Mouse (Mus musculus) yolk sac, embryonic 10.5 days (tissue): Measurements from ENCODE around the gene Polr2e.
A peak's percentile ranks its signal among the peaks of the same experiment; 100 is the strongest.
"Not testable (repeated sequence)": the region's sequence is repeated elsewhere in the genome, so short reads cannot be mapped to it uniquely, and the experiment has no call there.

Source experiments
- DNase-seq: peaks from one replicate; pipeline ENCODE4 v3.0.0-alpha.2; 2017; ENCODE audit warnings: low spot score

Gene Polr2e

GRCm38 (mm10) chr10:80056976-80057682, 17.5 kb upstream of the Polr2e start:
- no peak for DNase-seq

DNA sequence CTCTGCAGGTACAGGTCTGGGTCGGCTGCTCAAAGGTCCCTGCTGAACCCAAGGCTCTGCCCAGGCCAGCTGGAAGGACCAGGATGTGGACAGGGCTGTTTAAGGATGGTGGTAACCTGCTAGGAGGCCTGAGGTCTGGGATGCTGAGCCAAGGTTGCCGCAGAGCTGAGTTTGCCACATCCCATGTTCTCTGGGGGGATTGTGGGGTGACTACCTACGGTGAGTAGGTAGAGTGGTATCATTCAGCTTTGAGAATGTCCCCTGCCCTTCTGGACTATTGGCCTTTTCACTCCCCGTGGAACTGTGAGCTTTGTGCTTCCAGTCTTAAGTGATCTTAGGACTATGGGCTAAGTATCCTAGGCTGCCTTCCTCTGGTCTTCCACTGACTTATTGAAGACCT, 16.9 kb upstream of the Polr2e start:
- no peak for DNase-seq

GRCm38 (mm10) chr10:80055891-80056290, 16.3 kb upstream of the Polr2e start:
- DNase-seq = no peak

GRCm38 (mm10) chr10:80055364-80055763, 15.8 kb upstream of the Polr2e start:
- DNase-seq = no peak

DNA sequence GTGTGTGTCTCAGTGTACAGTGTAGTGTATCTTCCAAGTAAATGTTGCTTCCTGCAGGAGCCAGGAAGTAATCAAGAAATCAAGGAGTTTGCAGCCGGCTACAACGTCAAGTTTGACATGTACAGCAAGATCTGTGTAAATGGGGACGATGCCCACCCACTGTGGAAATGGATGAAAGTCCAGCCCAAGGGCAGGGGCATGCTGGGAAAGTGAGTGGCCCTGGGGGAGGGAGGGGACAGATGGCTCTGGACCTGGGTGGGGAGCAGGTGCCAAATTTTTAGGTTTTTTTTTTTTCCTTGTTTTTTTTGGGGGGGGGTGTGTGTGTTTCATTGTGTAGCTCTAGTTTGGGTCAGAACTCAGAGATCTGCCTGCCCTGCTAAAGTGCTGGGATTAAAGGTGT, 15.3 kb upstream of the Polr2e start:
- DNase-seq = not testable (repeated sequence)

GRCm38 (mm10) chr10:80053831-80054815, 14.5 kb upstream of the Polr2e start:
- peak; percentile 84 for DNase-seq

DNA sequence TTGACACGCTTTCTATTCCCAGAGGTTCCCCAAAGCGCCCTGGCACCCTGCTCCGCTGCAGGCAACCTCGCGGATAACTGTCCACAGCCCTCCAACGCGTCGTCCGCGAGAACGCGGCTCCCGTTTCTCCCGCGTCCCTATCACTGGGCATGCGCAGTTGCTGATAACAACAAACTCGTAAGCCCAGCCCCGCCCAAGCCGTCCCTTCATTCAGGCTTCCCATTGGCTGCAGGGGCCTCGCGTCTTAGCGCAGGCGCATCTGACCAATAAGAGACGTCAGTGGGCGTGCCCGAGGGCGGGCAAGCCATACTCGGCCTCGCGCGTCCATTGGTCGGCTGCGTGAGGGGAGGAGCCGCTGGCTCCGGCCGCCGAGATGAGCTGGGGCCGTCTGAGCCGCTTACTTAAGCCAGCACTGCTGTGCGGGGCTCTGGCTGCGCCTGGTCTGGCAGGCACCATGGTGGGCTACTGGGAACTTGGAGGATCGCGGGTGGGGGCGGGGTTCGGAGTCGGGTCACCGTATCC, 13.7 kb upstream of the Polr2e start:
- peak; percentile 99 for DNase-seq

GRCm38 (mm10) chr10:80052374-80052764, 12.8 kb upstream of the Polr2e start:
- DNase-seq = no peak

- DNase-seq = peak; percentile 93
Observed at GRCm38 (mm10) chr10:80051618-80052373, 12.2 kb upstream of the Polr2e start.

DNA sequence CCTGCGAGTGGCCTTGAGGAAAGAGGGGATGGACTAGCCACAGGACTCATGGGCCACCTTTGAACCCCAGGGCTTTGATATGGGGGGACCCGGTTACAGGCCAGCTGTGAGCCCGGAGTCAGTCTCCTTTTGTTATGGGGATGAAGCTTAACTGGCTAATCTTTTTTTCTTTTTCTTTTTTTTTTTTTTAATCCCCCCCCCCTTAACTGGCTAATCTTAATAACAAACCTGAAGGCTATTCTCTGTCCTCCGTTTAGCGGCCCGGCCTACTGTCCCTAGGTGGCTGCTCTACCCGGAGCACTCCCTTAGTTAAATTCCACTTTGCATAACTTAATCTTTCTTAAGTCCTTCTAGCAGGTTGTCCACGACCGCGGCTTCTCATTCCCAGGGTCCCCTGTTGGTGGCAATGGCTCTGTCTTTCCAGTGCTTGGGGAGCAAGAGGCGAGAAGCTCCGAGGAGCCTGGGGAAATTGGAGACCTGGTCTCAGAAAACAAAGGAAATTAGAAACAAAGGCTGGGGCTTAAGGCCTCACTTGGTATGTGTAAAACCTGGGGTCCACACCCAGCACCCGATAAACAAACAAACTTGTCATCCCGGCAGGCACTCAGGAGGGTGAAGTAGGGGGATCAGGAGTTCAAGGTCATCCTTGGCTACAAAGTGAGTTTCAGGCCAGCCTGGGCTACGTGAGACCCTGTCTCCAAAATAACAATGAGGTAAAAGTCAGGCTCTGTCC, 11.5 kb upstream of the Polr2e start:
- DNase-seq = no peak

- DNase-seq = no peak
Observed at GRCm38 (mm10) chr10:80050244-80050643, 10.6 kb upstream of the Polr2e start.

GRCm38 (mm10) chr10:80048834-80049233, 9.2 kb upstream of the Polr2e start:
- no peak for DNase-seq

- DNase-seq = no peak
Observed at GRCm38 (mm10) chr10:80048396-80048795, 8.8 kb upstream of the Polr2e start.

- DNase-seq = no peak
Observed at GRCm38 (mm10) chr10:80047041-80047565, 7.5 kb upstream of the Polr2e start, which contains the start of gene Gpx4. Gene Gpx4, plus strand, starts transcription at chr10:80047166.

- DNase-seq = no peak
Observed at GRCm38 (mm10) chr10:80045766-80046165, 6.2 kb upstream of the Polr2e start.

DNA sequence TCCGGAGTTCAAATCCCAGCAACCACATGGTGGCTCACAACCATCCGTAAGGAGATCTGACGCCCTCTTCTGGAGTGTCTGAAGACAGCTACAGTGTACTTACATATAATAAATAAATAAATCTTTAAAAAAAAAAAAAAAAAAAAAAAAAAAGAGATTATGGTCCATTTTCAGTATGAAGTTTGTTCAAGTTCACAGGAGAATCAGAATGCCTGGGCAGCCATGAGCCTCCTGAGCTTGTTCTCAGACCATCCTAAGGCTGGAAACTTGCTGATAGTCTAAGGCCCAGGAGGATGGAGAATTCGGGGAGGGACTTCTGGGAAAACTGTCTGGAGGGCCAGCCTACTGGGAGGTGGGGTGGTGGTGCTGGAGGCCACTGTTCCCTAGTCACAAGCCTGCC, 5.8 kb upstream of the Polr2e start:
- not testable (repeated sequence) for DNase-seq

DNA sequence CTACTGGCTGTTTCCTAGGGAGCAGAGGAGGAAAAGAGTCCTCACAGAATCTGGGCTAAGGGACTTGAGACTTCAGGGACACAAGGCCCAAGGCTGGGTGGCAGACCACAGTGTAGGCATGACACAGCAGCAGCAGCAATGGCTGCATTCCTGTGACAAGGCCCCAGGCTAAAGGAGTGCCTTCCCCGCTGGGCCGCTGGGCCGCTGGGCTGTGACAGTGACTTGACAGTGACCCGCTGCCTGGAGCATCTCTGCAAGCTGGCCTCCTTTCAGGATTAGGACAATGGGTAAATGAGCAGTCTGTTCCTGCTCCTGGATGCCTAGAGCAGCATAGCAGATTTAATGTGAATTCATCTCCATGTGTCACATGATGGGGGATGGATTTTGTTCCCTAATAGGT, 4.5 kb upstream of the Polr2e start:
- no peak for DNase-seq

GRCm38 (mm10) chr10:80041409-80042060, 1.9 kb upstream of the Polr2e start:
- DNase-seq = not testable (repeated sequence)

- DNase-seq = no peak
Observed at GRCm38 (mm10) chr10:80036832-80037231, 2.8 kb downstream of the Polr2e start.

- no peak for DNase-seq
Observed at GRCm38 (mm10) chr10:80035686-80036085, 3.9 kb downstream of the Polr2e start.

- no peak for DNase-seq
Observed at GRCm38 (mm10) chr10:80035148-80035547, 4.4 kb downstream of the Polr2e start.
